11 mouse cellular contexts compared by ENCODE assay signal in genomic region chr11:117060706-117061337, GRCm38 (mm10). TPM values are rescaled to one million over a fixed set of nuclear protein-coding genes. Genes with fewer than 3 reads are reported as not detected.
DNase-seq lines count a peak whose midpoint lies in the region; ATAC-seq lines count a peak whose summit lies in the region.
"Had no signal": no experiment of that assay in that cellular context is flagged by ENCODE, and none has a peak within 500 bp of the region (broad histone marks: within the 10 kb centered on the region; RNA-seq: fewer than 3 reads in every experiment).

No protein-coding gene starts in this region.

- peaks cover 4% of the 10 kb centered on the region; the same call in 1 of the 2 replicates for H3K27me3 ChIP-seq in heart, embryonic 16.5 days (ENCODE audit: control insufficient read depth, insufficient read depth, low read length)
- peaks cover 26% of the 10 kb centered on the region for H3K27me3 ChIP-seq in forebrain, embryonic 10.5 days (ENCODE audit: poor library complexity, severe bottlenecking)
- 0 out of 2 replicates have a peak, but pooled peaks cover 5% of the 10 kb centered on the region for H3K27me3 ChIP-seq in kidney, embryonic 14.5 days (ENCODE audit: control insufficient read depth, insufficient read depth, low read length)
- H3K27me3 ChIP-seq: embryonic facial prominence, embryonic 15.5 days had no signal

- no peaks in the 10 kb centered on the region for H3K36me3 ChIP-seq in heart, embryonic 16.5 days (ENCODE audit: control insufficient read depth, insufficient read depth)
- H3K36me3 ChIP-seq in forebrain, embryonic 10.5 days (replicated peaks) = no peaks in the 10 kb centered on the region
- H3K36me3 ChIP-seq in kidney, embryonic 14.5 days (ENCODE audit: control insufficient read depth, insufficient read depth, low read length) = no peaks in the 10 kb centered on the region
- H3K36me3 ChIP-seq: embryonic facial prominence, embryonic 15.5 days; limb, embryonic 10.5 days had no signal

- H3K4me1 ChIP-seq in heart, embryonic 16.5 days (ENCODE audit: control insufficient read depth, insufficient read depth, low read length) = peaks cover 17% of the 10 kb centered on the region
- H3K4me1 ChIP-seq in forebrain, embryonic 10.5 days = peaks cover 46% of the 10 kb centered on the region
- no peaks in the 10 kb centered on the region for H3K4me1 ChIP-seq in kidney, embryonic 14.5 days (ENCODE audit: control insufficient read depth, insufficient read depth, low read length)

- ATAC-seq in heart, embryonic 16.5 days (replicated peaks; ENCODE audit: extremely low read depth, insufficient read depth, low FRiP score) = no peak
- no peak for ATAC-seq in kidney, embryonic 14.5 days (ENCODE audit: low FRiP score, low TSS enrichment)

- H3K4me2 ChIP-seq in heart, embryonic 16.5 days (ENCODE audit: low read depth, low read length) = peak overlapping the region; percentile 52
- H3K4me2 ChIP-seq in kidney, embryonic 14.5 days (replicated peaks; ENCODE audit: low read depth, low read length) = no peak overlapping the region
- H3K4me2 ChIP-seq: embryonic facial prominence, embryonic 15.5 days had no signal

- no peak for DNase-seq in heart, adult 9 months (ENCODE audit: low spot score in 2 of 2)
- no peak for DNase-seq in forebrain, embryonic 10.5 days (ENCODE audit: extremely low spot score, low spot score)
- DNase-seq in liver = peak; percentile 34
- peak; percentile 53 for DNase-seq in neural tube, embryonic 10.5 days (ENCODE audit: extremely low spot score, low spot score)
- DNase-seq in adrenal gland, adult (ENCODE audit: inconsistent age in 2 of 2, low spot score in 1 of 2) = no peak
- no peak for DNase-seq in kidney, adult 18-20 months
- DNase-seq: adrenal gland, postnatal 25 days had no signal

- 29% methylated on average over 9 of the region's 9 CpGs for WGBS in heart, embryonic 16.5 days
- WGBS in forebrain, embryonic 10.5 days = 29% methylated on average over 9 of the region's 9 CpGs
- WGBS in kidney, embryonic 14.5 days = 31% methylated on average over 9 of the region's 9 CpGs

- 0 out of 2 replicates have a peak overlapping the region, but pooled peaks have one; percentile 23 for H3K9ac ChIP-seq in heart, embryonic 16.5 days (ENCODE audit: low read length)
- no peak overlapping the region for H3K9ac ChIP-seq in kidney, embryonic 14.5 days (ENCODE audit: low read depth, low read length)
- H3K9ac ChIP-seq: embryonic facial prominence, embryonic 15.5 days had no signal

- no peak overlapping the region for H3K27ac ChIP-seq in heart, embryonic 16.5 days (ENCODE audit: low read length)
- H3K27ac ChIP-seq in forebrain, embryonic 10.5 days = peak overlapping the region; percentile 75
- no peak overlapping the region for H3K27ac ChIP-seq in kidney, embryonic 14.5 days (ENCODE audit: low read depth, low read length)
- H3K27ac ChIP-seq: embryonic facial prominence, embryonic 15.5 days; limb, embryonic 10.5 days had no signal

- H3K4me3 ChIP-seq in heart, embryonic 16.5 days (ENCODE audit: low read length) = peak overlapping the region; percentile 20
- H3K4me3 ChIP-seq in forebrain, embryonic 10.5 days = peak overlapping the region; percentile 38
- no peak overlapping the region for H3K4me3 ChIP-seq in kidney, embryonic 14.5 days (ENCODE audit: low read length)
- H3K4me3 ChIP-seq: embryonic facial prominence, embryonic 15.5 days; limb, embryonic 10.5 days had no signal

- H3K9me3 ChIP-seq in heart, embryonic 16.5 days (replicated peaks; ENCODE audit: control insufficient read depth, low read length) = no peaks in the 10 kb centered on the region
- no peaks in the 10 kb centered on the region for H3K9me3 ChIP-seq in forebrain, embryonic 10.5 days
- H3K9me3 ChIP-seq in kidney, embryonic 14.5 days (ENCODE audit: control insufficient read depth, low read length) = no peaks in the 10 kb centered on the region
- H3K9me3 ChIP-seq: embryonic facial prominence, embryonic 15.5 days; limb, embryonic 10.5 days had no signal

RNA-seq across cellular contexts. Expression of gene Sec14l1, which starts 54.1 kb away (rescaled TPM):
- polyA plus RNA-seq in heart, embryonic 16.5 days (2015; fragmentation: Nextera tagmentation; extraction: Ambion mirVana) = 51.0 and 54.9 TPM in 2 replicates
- polyA plus RNA-seq in forebrain, embryonic 10.5 days (2016; fragmentation: Nextera tagmentation; extraction: Ambion mirVana) = 44.3 and 46.7 TPM in 2 replicates
- polyA plus RNA-seq in kidney, embryonic 14.5 days (2014; fragmentation: Nextera tagmentation; extraction: Ambion mirVana) = 30.2 and 36.5 TPM in 2 replicates

Comparison
In these comparisons a context has a peak if more than half of its experiments do, and no peak if none do; other contexts are left out.
1. DNase-seq: peak in liver (single experiment) and neural tube, embryonic 10.5 days (single experiment); none in heart, adult 9 months (0 of 2), forebrain, embryonic 10.5 days (single experiment), adrenal gland, adult (0 of 2) and kidney, adult 18-20 months (single experiment).